Mouse (Mus musculus): Measurements from ENCODE around the gene Gli2.
A peak's percentile ranks its signal among the peaks of the same experiment; 100 is the strongest.

GRCm38 (mm10) chr1:119053402-119053841, at the start of gene Gli2:
- TF ChIP-seq CTCF (IDR thresholded peaks at IDR 0.05; ENCODE audit: borderline replicate concordance, insufficient read depth, low read length) (peak; percentile 83), POLR2A (IDR thresholded peaks at IDR 0.05; ENCODE audit: low read depth, low read length) (peak; percentile 68)
